Mouse (Mus musculus): ENCODE measurements around the gene Fbxl15. TPM values are rescaled to one million over a fixed set of nuclear protein-coding genes. Genes with fewer than 3 reads are reported as not detected.
A peak's percentile ranks its signal among the peaks of the same experiment; 100 is the strongest.

Fbxl15 gene
- polyA plus RNA-seq, 2 experiments = 6.3 to 10.0 TPM

GRCm38 (mm10) chr19:46375891-46376290, 47.9 kb downstream of the Fbxl15 start:
- ATAC-seq (ENCODE audit: insufficient read depth) = no peak
- no peaks in the 10 kb centered on the region for H3K4me1 ChIP-seq (replicated peaks; ENCODE audit: control insufficient read depth in 2 of 2, insufficient read depth in 2 of 2, low read length in 1 of 2)
- no peak for TF ChIP-seq EP300 (IDR thresholded peaks at IDR 0.05; ENCODE audit: low read depth)
- TF ChIP-seq CTCF (IDR thresholded peaks at IDR 0.05; ENCODE audit: low read depth) = no peak
- 49% methylated on average over 4 of the region's 4 CpGs for WGBS (ENCODE audit: insufficient replicate concordance)
- H3K27ac ChIP-seq = no peak overlapping the region
- H3K4me3 ChIP-seq (ENCODE audit: insufficient read depth in 1 of 2, low read depth in 2 of 2, low read length in 2 of 2) = no peak overlapping the region
- H3K27me3 ChIP-seq (ENCODE audit: control insufficient read depth, insufficient read depth, low read length) = no peaks in the 10 kb centered on the region
- no peaks in the 10 kb centered on the region for H3K9me3 ChIP-seq (ENCODE audit: control insufficient read depth, low read length)
- H3K4me2 ChIP-seq (ENCODE audit: low read depth) = no peak overlapping the region
- no peak for DNase-seq (ENCODE audit: low read depth in 3 of 3, low spot score in 3 of 3)
- no peak overlapping the region for H3K9ac ChIP-seq (replicated peaks)
- H3K36me3 ChIP-seq (replicated peaks; ENCODE audit: control insufficient read depth, insufficient read depth, low read depth) = peaks cover 39% of the 10 kb centered on the region

MicroRNAs encoded within 50 kb of the gene (microRNA counts, 519-probe panel; counts per million panel counts)
- microRNA mmu-miR-146b = 5,187 counts per million, percentile 24 among the panel's probes with 10 or more counts

Small RNA genes within 50 kb of the gene (microRNA-seq; reads per million reads assigned to microRNA genes)
- 2.5 reads per million for gene Mir146b

Other genes with a start within 250 kb of the Fbxl15 start
- gene Elovl3, start 196.3 kb upstream of the Fbxl15 start, polyA plus RNA-seq (2012; rRNA removed) = 0.02 TPM in 1 of 2 replicates, not detected in the other
- gene Elovl3, start 196.3 kb upstream of the Fbxl15 start, polyA plus RNA-seq (2014; fragmentation: Nextera tagmentation; extraction: Ambion mirVana) = not detected in 2 replicates
- gene Pitx3, start 179.9 kb upstream of the Fbxl15 start, polyA plus RNA-seq (2012; rRNA removed) = not detected in 2 replicates
- not detected in 2 replicates for gene Pitx3, start 179.9 kb upstream of the Fbxl15 start, polyA plus RNA-seq (2014; fragmentation: Nextera tagmentation; extraction: Ambion mirVana)
- gene Gbf1, start 175.7 kb upstream of the Fbxl15 start, polyA plus RNA-seq (2012; rRNA removed) = 14.6 and 17.4 TPM in 2 replicates
- 11.2 and 14.0 TPM in 2 replicates for gene Gbf1, start 175.7 kb upstream of the Fbxl15 start, polyA plus RNA-seq (2014; fragmentation: Nextera tagmentation; extraction: Ambion mirVana)
- gene Nfkb2, start 23.9 kb upstream of the Fbxl15 start, polyA plus RNA-seq (2012; rRNA removed) = 4.0 and 4.5 TPM in 2 replicates
- 2.6 and 3.9 TPM in 2 replicates for gene Nfkb2, start 23.9 kb upstream of the Fbxl15 start, polyA plus RNA-seq (2014; fragmentation: Nextera tagmentation; extraction: Ambion mirVana)
- gene Psd, start 1.0 kb upstream of the Fbxl15 start, polyA plus RNA-seq (2012; rRNA removed) = 4.9 and 5.9 TPM in 2 replicates
- 4.9 and 6.2 TPM in 2 replicates for gene Psd, start 1.0 kb upstream of the Fbxl15 start, polyA plus RNA-seq (2014; fragmentation: Nextera tagmentation; extraction: Ambion mirVana)
- 35.3 and 54.9 TPM in 2 replicates for gene Cuedc2, start 10.5 kb downstream of the Fbxl15 start, polyA plus RNA-seq (2012; rRNA removed)
- 76.6 and 79.2 TPM in 2 replicates for gene Cuedc2, start 10.5 kb downstream of the Fbxl15 start, polyA plus RNA-seq (2014; fragmentation: Nextera tagmentation; extraction: Ambion mirVana)
- gene Mfsd13a, start 12.9 kb downstream of the Fbxl15 start, polyA plus RNA-seq (2012; rRNA removed) = 9.5 and 12.5 TPM in 2 replicates
- gene Mfsd13a, start 12.9 kb downstream of the Fbxl15 start, polyA plus RNA-seq (2014; fragmentation: Nextera tagmentation; extraction: Ambion mirVana) = 8.3 and 9.5 TPM in 2 replicates
- gene 2310034G01Rik, start 22.1 kb downstream of the Fbxl15 start, polyA plus RNA-seq (2012; rRNA removed) = 0.17 and 0.21 TPM in 2 replicates
- gene 2310034G01Rik, start 22.1 kb downstream of the Fbxl15 start, polyA plus RNA-seq (2014; fragmentation: Nextera tagmentation; extraction: Ambion mirVana) = 0.16 and 0.74 TPM in 2 replicates
- 23.5 and 28.1 TPM in 2 replicates for gene Actr1a, start 67.6 kb downstream of the Fbxl15 start, polyA plus RNA-seq (2012; rRNA removed)
- gene Actr1a, start 67.6 kb downstream of the Fbxl15 start, polyA plus RNA-seq (2014; fragmentation: Nextera tagmentation; extraction: Ambion mirVana) = 47.0 and 51.4 TPM in 2 replicates
- 3.2 and 3.6 TPM in 2 replicates for gene Sufu, start 68.7 kb downstream of the Fbxl15 start, polyA plus RNA-seq (2012; rRNA removed)
- gene Sufu, start 68.7 kb downstream of the Fbxl15 start, polyA plus RNA-seq (2014; fragmentation: Nextera tagmentation; extraction: Ambion mirVana) = 4.2 and 5.4 TPM in 2 replicates
- 7.3 and 7.7 TPM in 2 replicates for gene Trim8, start 173.5 kb downstream of the Fbxl15 start, polyA plus RNA-seq (2012; rRNA removed)
- gene Trim8, start 173.5 kb downstream of the Fbxl15 start, polyA plus RNA-seq (2014; fragmentation: Nextera tagmentation; extraction: Ambion mirVana) = 7.5 and 10.1 TPM in 2 replicates
- 14.7 and 27.6 TPM in 2 replicates for gene Arl3, start 245.0 kb downstream of the Fbxl15 start, polyA plus RNA-seq (2012; rRNA removed)
- 17.1 and 17.6 TPM in 2 replicates for gene Arl3, start 245.0 kb downstream of the Fbxl15 start, polyA plus RNA-seq (2014; fragmentation: Nextera tagmentation; extraction: Ambion mirVana)
- 5.8 and 7.4 TPM in 2 replicates for gene Sfxn2, start 245.2 kb downstream of the Fbxl15 start, polyA plus RNA-seq (2012; rRNA removed)
- gene Sfxn2, start 245.2 kb downstream of the Fbxl15 start, polyA plus RNA-seq (2014; fragmentation: Nextera tagmentation; extraction: Ambion mirVana) = 15.0 and 15.9 TPM in 2 replicates

Data from liver, embryonic 14.5 days (tissue).